Mouse (Mus musculus): ENCODE results near the gene Wdr83os.
"Not testable (repeated sequence)": the region's sequence is repeated elsewhere in the genome, so short reads cannot be mapped to it uniquely, and the experiment has no call there.

The Wdr83os gene

DNA sequence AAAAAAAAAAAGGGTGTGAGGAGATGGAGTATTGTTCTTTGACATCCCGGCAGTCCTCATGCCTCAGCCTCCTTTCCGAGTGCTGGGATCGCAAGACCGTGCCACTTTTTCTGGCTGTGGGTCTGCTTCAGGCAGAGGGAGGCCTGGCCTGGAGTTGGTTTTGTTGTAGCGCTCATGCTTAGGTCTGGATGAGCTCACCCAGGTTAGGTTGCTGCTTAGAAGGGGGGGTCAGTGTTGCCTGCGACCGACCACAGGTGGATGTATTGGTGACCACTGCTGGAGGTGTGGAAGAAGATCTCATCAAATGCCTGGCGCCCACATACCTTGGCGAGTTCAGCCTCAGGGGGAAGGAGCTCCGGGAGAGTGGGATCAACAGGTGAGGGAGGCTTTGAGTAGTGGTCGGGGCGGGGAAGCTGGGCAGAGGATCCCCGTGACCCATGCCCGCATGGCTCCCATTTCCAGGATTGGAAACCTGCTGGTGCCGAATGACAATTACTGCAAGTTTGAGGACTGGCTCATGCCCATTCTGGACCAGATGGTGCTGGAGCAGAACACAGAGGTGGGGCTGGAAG is 7.4 kb upstream of the Wdr83os start:
- no peak for DNase-seq

DNA sequence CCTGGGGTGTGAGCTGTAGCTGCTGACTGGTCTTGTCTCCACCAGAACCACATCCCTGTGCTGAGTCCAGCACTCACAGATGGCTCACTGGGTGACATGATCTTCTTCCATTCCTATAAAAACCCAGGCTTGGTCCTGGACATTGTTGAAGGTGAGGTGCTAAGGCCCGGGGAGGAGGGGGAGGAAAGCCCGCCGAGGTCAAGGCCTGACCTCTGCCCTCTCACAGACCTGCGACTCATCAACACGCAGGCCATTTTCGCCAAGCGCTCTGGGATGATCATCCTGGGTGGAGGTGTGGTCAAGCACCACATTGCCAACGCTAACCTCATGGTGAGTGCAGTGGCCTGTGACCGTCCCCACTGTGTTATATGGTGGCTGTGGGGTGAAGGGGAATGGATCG is 6.4 kb upstream of the Wdr83os start:
- DNase-seq = no peak

DNA sequence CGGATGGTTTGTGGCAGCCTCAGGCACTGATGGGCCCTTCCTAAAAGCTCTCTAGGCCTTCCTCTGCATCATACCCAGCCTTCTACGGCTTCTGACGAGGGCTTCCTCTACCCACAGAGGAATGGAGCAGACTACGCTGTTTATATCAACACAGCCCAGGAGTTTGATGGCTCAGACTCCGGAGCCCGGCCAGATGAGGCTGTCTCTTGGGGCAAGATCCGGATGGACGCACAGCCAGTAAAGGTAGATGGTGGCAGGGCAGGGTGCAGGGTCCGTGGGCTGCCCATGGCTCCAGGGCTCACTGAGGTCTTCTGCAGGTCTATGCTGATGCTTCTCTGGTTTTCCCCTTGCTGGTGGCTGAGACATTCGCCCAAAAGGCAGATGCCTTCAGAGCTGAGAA is 5.9 kb upstream of the Wdr83os start:
- DNase-seq = no peak

DNA sequence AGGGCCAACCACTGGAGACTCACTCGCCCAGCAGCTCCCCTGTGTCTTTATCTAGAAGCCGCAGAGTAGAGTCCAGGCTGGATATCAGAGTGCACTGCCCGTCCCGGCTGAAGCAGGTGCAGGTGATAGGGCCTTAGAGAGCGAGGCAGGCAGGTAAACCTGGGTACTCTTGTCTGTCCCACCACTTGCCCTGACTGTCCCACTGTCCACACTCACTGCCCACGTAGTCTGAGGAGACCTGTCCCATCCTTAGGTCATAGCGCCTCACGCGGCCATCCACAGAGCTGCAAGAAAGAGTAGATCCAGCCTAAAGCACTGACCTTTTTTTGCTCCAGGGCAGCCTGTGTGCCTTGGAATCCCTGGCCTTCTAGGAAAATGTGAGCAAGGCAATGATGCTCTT is 4.5 kb upstream of the Wdr83os start:
- peak; percentile 75 to 79 for DNase-seq

DNA sequence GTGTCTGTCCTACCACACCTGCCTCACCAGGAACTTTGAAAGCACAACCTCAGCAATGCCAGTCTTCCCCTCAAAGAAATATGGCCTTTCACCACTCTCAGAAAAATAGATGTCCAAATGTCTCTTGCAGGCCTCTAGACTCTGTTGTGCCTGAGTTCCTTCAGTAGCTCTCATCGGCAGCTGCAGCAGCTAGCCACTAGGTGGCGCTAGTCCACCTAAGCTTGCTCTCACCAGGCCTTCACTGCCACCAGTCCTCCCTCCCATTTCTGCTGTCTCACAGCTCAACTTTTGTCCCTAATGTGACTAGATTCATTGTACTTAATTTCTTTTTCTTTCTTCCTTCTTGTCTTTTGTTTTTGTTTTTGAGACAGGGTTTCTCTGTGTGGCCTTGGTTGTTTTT is 3.5 kb upstream of the Wdr83os start:
- DNase-seq = peak; percentile 81 to 86

DNA sequence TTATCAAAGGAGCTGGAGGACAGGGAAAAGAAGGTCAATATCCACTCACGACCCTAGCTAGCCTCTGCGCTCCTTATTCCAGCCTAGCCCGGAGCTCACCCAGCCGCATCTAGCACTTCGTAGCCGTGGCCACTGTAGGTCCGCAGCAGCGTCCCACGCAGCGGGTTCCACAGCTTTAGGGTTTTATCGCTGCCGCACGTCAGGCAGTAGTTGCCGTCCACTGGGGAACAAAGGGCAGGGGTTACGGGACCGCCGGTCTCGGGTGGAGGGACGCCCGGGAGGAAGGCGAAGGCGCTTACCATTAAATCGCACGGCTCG is 367 bp upstream of the Wdr83os start:
- DNase-seq = no peak

DNA sequence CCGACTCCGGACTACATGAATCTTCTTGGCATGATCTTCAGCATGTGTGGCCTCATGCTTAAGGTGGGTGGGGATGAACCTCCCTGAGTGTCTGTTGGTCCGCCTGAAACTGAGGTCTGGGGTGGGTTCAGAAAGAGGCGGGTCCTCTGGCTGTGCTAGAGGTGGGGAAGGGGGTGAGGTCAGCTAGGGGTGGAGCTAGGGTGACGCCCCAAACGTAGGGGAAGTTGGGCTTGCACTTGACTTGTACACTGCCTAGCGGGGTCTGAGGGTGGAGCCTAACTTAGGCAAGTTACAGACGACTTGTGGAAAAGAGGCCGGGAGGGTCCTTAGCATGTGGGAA is 646 bp downstream of the Wdr83os start, which contains the start of gene Wdr83:
TSS of gene Wdr83 (minus strand) at position 91 of the 340 bp plus-strand sequence.
- peak; percentile 24 to 68 for DNase-seq

DNA sequence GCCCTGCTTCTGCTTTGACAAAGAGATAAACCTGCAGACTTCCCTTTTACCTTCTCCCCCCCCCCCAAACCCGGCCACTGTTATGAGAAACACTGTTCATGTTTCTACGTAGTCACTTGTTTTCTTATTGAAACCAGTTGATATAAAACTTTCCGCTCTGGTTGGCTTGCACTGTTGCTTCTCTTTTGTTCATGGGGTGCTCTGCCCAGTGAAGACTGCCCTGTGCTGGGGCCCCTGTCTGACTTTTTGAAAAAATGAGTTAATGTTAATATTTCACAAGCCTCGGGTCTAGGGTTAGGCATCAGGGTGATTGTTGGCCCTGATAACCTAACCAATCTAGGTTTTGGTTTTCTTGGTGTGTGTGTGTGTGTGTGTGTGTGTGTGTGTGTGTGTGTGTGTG is 1.6 kb downstream of the Wdr83os start:
- not testable (repeated sequence) for DNase-seq

DNA sequence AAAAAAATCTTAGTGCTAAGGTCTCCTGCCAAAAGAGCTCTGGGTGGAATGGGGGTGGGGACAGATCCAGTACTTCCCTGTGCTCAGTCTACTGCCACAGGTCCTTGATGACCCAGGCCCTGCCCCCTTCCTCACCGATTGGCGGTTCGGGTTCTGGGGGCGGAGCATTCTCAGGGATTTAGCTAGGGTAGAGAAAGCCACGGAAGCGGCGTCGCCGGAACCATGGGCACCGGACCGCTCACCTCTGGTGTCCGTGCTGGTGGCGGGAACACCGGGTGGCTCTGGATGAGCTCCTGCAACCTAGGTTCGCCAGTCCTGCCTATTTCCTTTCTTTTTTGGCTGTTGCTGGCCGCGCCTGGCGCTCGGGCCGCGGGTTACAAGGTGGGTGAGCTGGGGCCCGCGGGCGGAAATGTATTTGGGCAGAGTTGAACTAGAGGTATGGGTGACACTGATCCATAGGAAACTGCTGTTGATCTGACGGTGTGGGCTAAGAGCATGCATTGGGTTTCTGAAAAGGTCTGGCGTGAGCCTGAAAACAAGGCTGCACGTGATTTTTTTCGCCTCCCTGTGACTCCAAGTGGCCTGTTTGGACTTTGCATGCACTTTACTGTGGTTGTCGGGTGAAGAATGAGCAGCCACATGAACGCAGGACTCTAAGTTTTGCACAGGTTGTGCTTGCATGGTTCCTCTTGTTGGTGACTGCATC is 2.7 kb downstream of the Wdr83os start, which contains the start of gene Man2b1:
TSS of gene Man2b1 (plus strand) at position 163 of the 706 bp plus-strand sequence.
- peak; percentile 95 to 97 for DNase-seq

DNA sequence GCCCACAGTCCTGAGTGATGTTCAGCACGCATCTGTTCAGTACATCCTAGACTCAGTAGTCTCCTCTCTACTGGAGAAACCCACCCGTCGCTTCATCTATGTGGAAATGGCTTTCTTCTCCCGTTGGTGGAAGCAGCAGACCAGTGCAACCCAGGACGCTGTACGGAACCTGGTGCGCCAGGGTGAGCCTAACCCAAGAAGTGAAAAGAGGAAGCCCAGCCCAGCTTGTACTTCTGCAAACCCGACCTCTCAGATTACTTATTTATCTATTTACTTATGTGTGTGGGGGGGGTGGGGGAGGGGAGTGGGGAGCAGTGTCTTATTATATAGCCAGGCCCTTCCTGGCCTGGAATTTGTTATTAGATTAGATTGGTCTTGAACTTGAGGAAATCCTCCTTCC is 4.1 kb downstream of the Wdr83os start:
- DNase-seq = no peak

DNA sequence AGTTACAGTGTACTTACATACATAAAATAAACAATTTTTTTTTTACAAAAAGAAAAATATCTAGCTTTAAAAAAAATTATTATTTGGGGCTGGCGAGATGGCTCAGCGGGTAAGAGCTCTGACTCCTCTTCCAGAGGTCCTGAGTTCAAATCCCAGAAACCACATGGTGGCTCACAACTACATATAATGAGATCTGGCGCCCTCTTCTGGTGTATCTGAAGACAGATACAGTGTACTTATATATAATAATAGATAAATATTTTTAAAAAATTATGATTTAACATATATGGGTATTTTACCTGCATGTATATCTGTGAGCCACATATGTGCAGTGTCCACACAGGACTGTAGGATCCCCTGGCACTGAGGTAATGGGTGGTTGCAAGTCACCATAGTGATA is 5.7 kb downstream of the Wdr83os start:
- DNase-seq = peak in 1 of 2 experiments; percentile 41

DNA sequence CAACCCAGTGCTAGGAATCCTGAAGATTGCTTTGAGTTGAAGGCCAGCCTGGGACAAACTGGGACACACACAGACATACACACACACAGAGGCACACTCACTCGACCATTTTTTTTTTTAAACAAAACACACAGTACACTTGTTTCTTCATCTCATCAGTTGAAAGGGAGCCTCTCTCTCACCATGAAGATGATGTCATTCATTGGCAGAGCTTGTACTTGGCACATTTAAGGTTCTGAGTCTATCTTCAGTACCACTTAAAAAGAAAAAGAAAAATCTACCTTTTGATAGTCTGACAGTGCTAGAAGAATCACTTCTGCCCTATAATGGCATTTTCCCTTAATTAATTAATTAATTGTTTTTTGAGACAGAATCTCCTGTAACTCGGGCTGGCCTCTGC is 8.2 kb downstream of the Wdr83os start:
- no peak for DNase-seq

DNA sequence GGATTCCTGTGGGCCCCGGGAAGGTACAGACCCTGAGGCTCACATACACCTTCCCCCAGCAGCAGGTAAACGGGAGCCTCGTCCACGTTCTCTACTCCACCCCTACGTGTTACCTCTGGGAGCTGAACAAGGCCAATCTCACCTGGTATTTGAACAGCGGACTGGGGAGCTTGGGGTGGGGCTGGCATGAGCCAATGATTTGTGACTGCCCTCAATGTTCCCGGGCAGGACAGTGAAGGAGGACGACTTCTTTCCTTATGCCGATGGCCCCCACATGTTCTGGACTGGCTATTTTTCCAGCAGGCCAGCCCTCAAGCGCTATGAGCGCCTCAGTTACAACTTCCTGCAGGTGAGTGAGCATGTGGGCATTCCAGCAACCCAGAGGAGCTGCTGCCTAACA is 10.3 kb downstream of the Wdr83os start:
- no peak for DNase-seq

DNA sequence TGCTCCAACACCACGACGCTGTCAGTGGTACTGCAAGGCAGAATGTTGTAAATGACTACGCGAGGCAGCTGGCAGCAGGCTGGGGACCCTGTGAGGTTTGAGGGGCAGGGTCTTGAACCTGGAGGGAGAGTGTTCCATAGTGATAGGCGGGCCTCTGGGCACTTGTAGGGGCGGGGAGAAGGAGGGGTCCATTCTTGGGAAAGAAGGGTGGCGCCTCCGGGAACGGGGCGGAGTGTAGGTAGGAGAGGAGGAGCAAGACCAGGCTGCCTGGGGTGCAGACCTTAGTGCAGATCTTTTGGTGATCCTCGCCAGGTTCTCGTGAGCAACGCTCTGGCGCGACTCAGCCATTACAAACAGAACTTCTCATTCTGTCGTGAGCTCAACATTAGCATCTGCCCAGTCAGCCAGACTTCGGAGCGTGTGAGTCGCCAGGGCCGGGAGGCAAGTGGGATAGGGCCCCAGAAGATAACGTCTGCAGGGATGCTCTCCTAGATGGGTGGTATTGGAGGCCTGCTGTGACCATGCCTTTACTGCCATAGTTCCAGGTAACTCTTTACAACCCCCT is 11.1 kb downstream of the Wdr83os start:
- DNase-seq = no peak

DNA sequence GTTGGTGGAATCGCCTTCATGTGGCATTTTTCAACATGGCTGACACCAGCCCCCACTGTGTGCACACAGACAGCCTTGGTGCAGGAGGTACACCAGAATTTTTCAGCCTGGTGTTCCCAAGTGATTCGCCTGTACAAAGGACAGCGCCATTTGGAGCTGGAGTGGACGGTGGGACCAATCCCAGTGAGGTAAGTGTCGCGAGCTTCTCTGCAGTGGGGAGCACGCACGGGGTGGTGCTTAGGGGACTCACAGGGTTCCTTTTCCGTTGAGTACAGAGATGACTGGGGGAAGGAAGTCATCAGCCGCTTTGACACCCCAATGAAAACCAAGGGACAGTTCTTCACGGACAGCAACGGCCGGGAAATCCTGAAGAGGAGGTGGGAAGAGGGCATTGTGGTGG is 14.5 kb downstream of the Wdr83os start:
- no peak for DNase-seq

DNA sequence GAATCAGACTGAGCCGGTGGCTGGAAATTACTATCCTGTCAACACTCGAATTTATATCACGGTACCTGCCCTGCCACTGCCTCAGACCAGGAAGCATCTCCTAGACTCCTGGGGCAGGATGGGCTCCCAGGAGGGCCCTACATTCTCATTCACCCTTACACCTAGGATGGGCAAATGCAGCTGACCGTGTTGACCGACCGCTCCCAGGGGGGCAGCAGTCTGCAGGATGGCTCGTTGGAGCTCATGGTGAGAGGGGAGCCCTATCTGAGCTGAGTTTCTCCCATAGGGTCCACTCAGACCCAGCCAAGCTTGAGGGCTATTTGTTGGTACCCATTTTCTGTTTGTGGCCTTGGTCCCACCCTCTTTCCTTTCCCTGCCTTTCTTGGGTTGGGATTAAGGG is 15.0 kb downstream of the Wdr83os start:
- no peak for DNase-seq

DNA sequence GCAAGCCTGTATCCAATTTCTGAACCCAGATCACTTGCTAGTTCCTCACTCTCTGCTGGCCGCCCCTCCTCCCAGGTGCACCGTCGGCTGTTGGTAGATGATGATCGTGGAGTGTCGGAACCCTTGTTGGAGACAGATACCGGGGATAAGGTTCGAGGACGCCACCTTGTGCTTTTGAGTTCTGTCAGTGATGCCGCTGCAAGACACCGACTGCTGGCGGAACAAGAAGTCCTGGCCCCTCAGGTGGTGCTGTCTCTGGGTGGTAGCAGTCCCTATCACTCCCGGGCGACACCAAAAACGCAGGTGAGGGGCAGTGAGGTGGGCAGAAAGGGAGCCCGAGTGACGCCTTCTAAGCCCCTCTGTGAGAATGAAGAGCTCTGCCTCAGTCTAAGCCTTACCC is 15.7 kb downstream of the Wdr83os start:
- no peak for DNase-seq

DNA sequence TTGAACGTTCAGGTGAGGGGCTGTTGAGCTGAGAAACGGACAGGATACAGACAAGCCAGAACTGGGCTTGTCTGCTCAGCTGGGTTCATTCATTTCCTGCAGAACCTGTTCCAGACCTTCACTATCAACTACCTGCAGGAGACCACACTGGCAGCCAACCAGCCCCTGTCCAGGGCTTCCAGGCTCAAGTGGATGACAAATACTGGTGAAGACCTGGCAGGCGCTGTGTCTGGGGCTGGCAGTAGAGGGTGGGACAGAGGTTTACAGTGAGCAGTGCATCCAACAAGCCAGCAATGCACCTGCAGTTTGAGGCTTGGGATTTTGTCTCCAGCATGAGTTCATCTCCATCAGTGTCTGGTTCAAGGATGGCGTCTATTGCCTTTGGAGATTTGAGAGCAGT is 16.3 kb downstream of the Wdr83os start:
- DNase-seq = no peak

DNA sequence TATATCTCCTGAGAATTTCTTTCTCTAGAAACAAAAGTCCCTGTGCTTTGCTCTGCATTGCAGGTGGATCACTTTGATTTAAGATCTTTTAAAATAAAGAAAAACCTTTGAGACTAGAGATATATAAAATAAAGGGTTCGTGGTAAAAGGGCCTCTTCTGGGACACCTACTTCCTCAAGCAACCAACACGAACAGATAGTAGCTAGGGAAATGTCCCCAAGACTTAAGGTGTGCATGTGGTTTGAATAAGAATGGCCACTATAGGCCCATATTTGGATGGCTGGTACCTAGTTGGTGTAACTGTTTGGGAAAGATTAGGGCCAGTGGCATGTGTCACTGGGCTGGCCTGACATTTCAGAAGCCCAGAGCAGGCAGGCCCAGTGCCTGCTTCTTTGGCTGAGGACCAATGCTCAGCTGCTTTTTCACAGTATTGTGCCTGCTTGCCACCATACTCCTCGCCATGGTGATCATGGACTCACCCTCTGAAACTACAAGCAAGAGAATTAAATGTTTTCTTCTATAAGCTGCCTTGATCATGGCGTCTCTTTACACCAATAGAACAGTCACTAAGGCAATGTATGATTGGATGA is 19.6 kb downstream of the Wdr83os start:
- DNase-seq = no peak

DNA sequence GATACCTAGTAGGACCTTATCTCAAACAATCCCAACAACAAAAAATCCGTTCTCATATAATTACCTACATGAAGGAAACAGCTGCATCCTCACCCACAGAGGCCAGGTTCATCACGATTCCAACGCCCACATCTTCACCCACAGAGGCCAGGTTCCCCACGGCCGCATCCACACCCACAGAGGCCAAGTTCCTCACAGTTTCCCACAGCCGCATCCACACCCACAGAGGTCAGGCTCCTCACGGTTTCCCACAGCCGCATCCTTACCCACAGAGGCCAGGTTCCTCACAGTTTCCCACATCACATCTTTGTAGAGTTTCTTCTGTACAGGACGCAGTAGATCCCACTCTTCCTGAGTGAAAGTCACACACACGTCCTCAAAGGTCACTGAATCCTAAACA is 32.7 kb downstream of the Wdr83os start:
- no peak for DNase-seq

DNA sequence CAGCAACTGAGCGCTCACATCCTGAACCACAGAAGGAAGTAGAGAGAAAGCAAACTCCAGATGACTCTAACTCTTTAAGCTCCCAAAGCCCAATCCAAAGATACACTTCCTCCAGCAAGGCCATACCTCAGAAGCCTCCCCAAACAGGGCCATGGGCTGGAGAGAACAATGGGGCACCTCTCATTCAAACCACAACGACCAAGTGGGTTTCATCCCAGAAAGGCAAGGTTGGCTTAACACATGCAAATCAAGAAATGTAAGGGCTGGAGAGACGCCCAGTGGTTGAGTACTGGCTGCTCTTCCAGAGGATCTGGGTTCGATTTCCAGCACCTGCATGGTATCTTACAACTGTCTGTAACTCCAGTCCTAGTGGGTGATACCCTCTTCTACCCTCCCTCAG is 35.0 kb downstream of the Wdr83os start:
- no peak for DNase-seq

DNA sequence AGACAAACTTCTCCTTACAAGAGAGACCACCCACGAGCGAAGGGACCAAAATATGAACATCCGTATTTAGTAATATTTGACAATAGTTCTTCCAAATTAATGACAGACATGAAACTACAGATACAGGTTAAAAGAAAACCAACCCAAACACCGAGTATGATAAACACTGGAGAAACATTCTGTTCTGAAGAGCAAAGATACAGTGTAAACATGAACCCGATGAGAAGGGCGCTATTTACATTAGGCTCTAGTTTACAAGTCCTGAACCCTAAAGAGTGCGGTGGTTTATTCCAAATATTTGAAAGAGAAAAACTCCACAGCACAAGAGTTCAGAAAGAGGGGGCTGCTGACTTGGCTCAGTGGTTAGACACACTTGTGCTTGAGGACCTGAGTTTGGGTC is 36.4 kb downstream of the Wdr83os start:
- no peak for DNase-seq

DNA sequence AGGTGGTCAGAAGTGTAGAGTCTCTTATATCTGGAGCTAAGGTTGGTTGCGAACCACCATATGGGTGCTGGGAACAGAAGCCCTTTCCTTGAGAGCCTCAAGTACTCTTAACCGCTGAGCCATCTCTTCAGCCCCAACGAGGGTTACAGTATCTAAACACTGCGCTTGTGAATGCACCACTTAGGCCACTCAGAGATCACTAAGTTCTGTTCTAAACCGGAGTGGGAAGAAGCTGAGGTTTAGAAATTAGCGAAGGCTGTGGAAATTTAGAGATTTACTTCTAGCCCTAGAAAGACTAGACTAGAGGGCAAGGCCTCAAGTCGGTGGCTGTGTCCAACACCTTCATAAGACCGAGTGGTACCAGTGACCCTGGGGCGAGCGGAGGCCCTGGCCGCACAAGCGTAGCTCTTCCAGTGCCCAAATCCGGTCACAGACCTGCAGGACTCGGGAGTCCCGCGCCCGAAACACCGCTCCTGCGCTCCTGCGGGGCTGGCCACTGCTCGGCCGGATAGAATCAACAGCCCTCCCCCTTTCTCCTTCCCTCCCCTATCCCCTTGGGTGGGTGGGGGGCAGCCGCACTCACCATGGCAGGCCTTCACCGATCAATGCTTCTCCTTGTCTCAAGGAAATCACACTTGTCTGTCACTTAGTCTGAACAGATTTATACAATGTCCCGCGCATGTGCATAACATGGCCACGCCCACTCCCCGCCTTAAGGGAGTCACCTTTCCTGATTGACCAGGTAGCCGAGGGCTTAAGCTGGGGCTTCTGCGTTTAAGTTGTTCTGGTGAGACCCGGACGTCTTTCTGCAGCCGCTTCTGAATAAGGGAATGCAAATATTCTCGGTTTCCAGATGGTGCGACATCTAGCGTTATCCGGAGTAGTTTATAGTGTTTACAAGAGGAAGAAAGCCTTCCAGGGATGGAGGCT is 38.8 kb downstream of the Wdr83os start:
- peak; percentile 95 to 97 for DNase-seq
